Mouse (Mus musculus): ENCODE results near the gene Gpc4. TPM values are rescaled to one million over a fixed set of nuclear protein-coding genes. Genes with fewer than 3 reads are reported as not detected.

The Gpc4 gene
- total RNA-seq, 1 experiment, result 56.5 TPM

DNA sequence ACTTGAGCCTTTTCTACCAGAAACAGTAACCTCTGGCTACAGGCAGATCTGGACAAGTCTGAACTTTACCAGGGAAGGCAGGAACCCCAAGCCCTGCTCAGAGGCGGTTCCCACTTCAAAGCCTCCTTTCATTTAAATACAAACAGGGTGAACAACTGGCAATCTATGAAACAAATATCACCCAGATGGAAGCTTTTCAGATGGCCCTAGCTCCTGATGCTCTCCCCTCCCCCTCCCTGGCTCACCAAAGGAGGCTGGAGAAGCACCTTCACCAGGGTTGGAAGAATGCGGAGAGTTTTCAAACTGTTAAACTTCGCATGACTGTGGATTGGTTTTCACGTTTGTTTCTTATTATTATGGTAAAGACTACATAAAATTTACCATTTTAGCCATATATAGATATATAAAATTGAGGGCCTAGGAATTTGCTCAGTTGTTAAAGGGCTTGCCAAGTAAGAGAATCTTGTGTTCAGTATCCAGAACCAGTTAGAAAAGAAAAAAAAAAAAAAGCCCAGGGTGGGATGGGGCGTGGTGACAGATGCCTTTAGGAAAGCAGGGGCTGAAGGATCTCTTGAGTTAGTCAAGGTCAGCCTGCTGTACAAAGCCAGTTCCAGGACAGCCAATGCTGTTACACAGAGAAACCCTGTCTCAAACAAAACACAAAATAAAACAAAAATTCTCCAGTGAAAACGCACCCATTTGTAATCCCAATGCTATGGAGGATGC lies 2.6 kb upstream of the Gpc4 start:
- in situ Hi-C loops (cut with MboI; ENCODE audit: low sequenced_read_pairs in 2 of 2, unreplicated experiment in 2 of 2), result no loop called here
- no peak overlapping the region for H3K4me3 ChIP-seq (ENCODE audit: insufficient read depth in 1 of 2, low read depth in 1 of 2, low read length in 2 of 2, poor library complexity in 1 of 2, severe bottlenecking in 1 of 2)
- H3K27ac ChIP-seq (ENCODE audit: insufficient read depth, low read depth, low read length, poor library complexity, severe bottlenecking), result no peak overlapping the region
- TF ChIP-seq ZNF384 (IDR thresholded peaks at IDR 0.05; ENCODE audit: low read depth, low read length), result peak; percentile 92
- TF ChIP-seq ZC3H11A (IDR thresholded peaks at IDR 0.05; ENCODE audit: borderline replicate concordance, low read depth, low read length), result no peak
- no peak for TF ChIP-seq CHD2 (IDR thresholded peaks at IDR 0.05; ENCODE audit: low read depth, low read length)
- TF ChIP-seq HCFC1 (IDR thresholded peaks at IDR 0.05; ENCODE audit: borderline replicate concordance, insufficient read depth, low read length), result no peak
- TF ChIP-seq MAFK (IDR thresholded peaks at IDR 0.05; ENCODE audit: insufficient read depth, low read depth, low read length), result no peak
- peaks cover 3 to 4% of the 10 kb centered on the region in 2 experiments; a peak in 2 of 4 replicates for H3K4me1 ChIP-seq (ENCODE audit: control insufficient read depth in 2 of 2, insufficient read depth in 2 of 2, low read length in 2 of 2, poor library complexity in 1 of 2)
- H3K9ac ChIP-seq (ENCODE audit: insufficient read depth, low read depth, low read length, poor library complexity, severe bottlenecking), result no peak overlapping the region
- peak; percentile 65 for DNase-seq (ENCODE audit: low read depth, low spot score)
- H3K36me3 ChIP-seq (ENCODE audit: control insufficient read depth, insufficient read depth, low read length, poor library complexity, severe bottlenecking), result no peaks in the 10 kb centered on the region
- H3K9me3 ChIP-seq (ENCODE audit: control insufficient read depth, insufficient read depth, low read depth, low read length), result no peaks in the 10 kb centered on the region

- TF ChIP-seq HCFC1 (IDR thresholded peaks at IDR 0.05; ENCODE audit: borderline replicate concordance, insufficient read depth, low read length) (no peak), CHD2 (IDR thresholded peaks at IDR 0.05; ENCODE audit: low read depth, low read length) (no peak), ZNF384 (IDR thresholded peaks at IDR 0.05; ENCODE audit: low read depth, low read length) (no peak), ZC3H11A (IDR thresholded peaks at IDR 0.05; ENCODE audit: borderline replicate concordance, low read depth, low read length) (no peak), MAFK (IDR thresholded peaks at IDR 0.05; ENCODE audit: insufficient read depth, low read depth, low read length) (no peak)
- Histone ChIP-seq H3K9ac (ENCODE audit: insufficient read depth, low read depth, low read length, poor library complexity, severe bottlenecking) (no peak overlapping the region), H3K36me3 (ENCODE audit: control insufficient read depth, insufficient read depth, low read length, poor library complexity, severe bottlenecking) (no peaks in the 10 kb centered on the region; the same call in 1 of the 2 replicates), H3K9me3 (ENCODE audit: control insufficient read depth, insufficient read depth, low read depth, low read length) (no peaks in the 10 kb centered on the region), H3K27ac (ENCODE audit: insufficient read depth, low read depth, low read length, poor library complexity, severe bottlenecking) (no peak overlapping the region), H3K4me1 (ENCODE audit: control insufficient read depth in 2 of 2, insufficient read depth in 2 of 2, low read length in 2 of 2, poor library complexity in 1 of 2) (peaks cover 3 to 6% of the 10 kb centered on the region in 2 experiments; a peak in 2 of 4 replicates), H3K4me3 (ENCODE audit: insufficient read depth in 1 of 2, low read depth in 1 of 2, low read length in 2 of 2, poor library complexity in 1 of 2, severe bottlenecking in 1 of 2) (no peak overlapping the region; a peak in 1 of 4 replicates)
- no peak for DNase-seq (ENCODE audit: low read depth, low spot score)
- in situ Hi-C loops (cut with MboI; ENCODE audit: low sequenced_read_pairs in 2 of 2, unreplicated experiment in 2 of 2), result no loop called here
Observed at GRCm38 (mm10) chrX:52165555-52165938, 495 bp upstream of the Gpc4 start.

DNA sequence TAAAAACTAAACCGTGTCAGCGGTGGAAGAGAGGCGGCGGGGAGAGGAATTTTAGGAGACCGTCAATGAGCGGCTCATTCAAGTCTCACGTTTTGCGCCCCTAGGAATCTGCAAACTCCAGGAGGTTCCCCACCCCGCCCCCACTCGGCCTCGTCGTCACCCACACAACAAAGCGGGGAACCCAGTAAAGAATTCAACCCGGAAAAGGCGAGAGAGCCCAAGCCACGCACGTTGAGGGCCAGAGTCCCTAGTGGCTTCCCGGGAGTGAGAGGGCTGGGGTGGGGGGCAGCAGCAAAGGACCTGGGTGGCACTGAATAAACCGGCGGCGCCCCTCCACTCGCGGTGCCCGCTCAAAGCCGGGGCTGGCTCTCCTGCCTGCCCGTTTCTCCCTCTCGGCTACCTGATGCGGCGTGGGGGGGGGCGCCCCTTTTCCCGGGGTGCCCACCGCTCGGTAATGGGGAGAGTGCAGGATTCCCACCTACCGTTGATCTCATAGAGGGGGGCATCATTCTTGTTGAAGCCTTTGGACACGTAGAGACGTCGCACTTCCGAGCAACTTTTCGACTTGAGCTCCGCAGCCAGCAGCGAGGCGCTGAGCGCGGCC lies 816 bp downstream of the Gpc4 start:
- Histone ChIP-seq H3K9ac (ENCODE audit: insufficient read depth, low read depth, low read length, poor library complexity, severe bottlenecking) (peak overlapping the region; percentile 81), H3K27ac (ENCODE audit: insufficient read depth, low read depth, low read length, poor library complexity, severe bottlenecking) (no peak overlapping the region), H3K9me3 (ENCODE audit: control insufficient read depth, insufficient read depth, low read depth, low read length) (no peaks in the 10 kb centered on the region), H3K4me1 (ENCODE audit: control insufficient read depth in 2 of 2, insufficient read depth in 2 of 2, low read length in 2 of 2, poor library complexity in 1 of 2) (peaks cover 3 to 6% of the 10 kb centered on the region in 2 experiments; a peak in 2 of 4 replicates), H3K36me3 (ENCODE audit: control insufficient read depth, insufficient read depth, low read length, poor library complexity, severe bottlenecking) (no peaks in the 10 kb centered on the region; the same call in 1 of the 2 replicates), H3K4me3 (ENCODE audit: insufficient read depth in 1 of 2, low read depth in 1 of 2, low read length in 2 of 2, poor library complexity in 1 of 2, severe bottlenecking in 1 of 2) (peak overlapping the region; percentile 70 to 72)
- no peak for TF ChIP-seq MAFK (IDR thresholded peaks at IDR 0.05; ENCODE audit: insufficient read depth, low read depth, low read length)
- no peak for TF ChIP-seq HCFC1 (IDR thresholded peaks at IDR 0.05; ENCODE audit: borderline replicate concordance, insufficient read depth, low read length)
- TF ChIP-seq ZNF384 (IDR thresholded peaks at IDR 0.05; ENCODE audit: low read depth, low read length), result no peak
- no peak for TF ChIP-seq CHD2 (IDR thresholded peaks at IDR 0.05; ENCODE audit: low read depth, low read length)
- TF ChIP-seq ZC3H11A (IDR thresholded peaks at IDR 0.05; ENCODE audit: borderline replicate concordance, low read depth, low read length), result no peak
- no peak for DNase-seq (ENCODE audit: low read depth, low spot score)
- in situ Hi-C loops (cut with MboI; ENCODE audit: low sequenced_read_pairs in 2 of 2, unreplicated experiment in 2 of 2), result no loop called here

GRCm38 (mm10) chrX:52163418-52164133 lies 1.5 kb downstream of the Gpc4 start:
- no peak for DNase-seq (ENCODE audit: low read depth, low spot score)
- no peak overlapping the region for H3K27ac ChIP-seq (ENCODE audit: insufficient read depth, low read depth, low read length, poor library complexity, severe bottlenecking)
- peaks cover 2 to 6% of the 10 kb centered on the region in 2 experiments; a peak in 2 of 4 replicates for H3K4me1 ChIP-seq (ENCODE audit: control insufficient read depth in 2 of 2, insufficient read depth in 2 of 2, low read length in 2 of 2, poor library complexity in 1 of 2)
- no peaks in the 10 kb centered on the region for H3K9me3 ChIP-seq (ENCODE audit: control insufficient read depth, insufficient read depth, low read depth, low read length)
- in situ Hi-C loops (cut with MboI; ENCODE audit: low sequenced_read_pairs in 2 of 2, unreplicated experiment in 2 of 2), result no loop called here
- TF ChIP-seq ZNF384 (IDR thresholded peaks at IDR 0.05; ENCODE audit: low read depth, low read length), result no peak
- TF ChIP-seq HCFC1 (IDR thresholded peaks at IDR 0.05; ENCODE audit: borderline replicate concordance, insufficient read depth, low read length), result no peak
- no peak for TF ChIP-seq CHD2 (IDR thresholded peaks at IDR 0.05; ENCODE audit: low read depth, low read length)
- no peak for TF ChIP-seq MAFK (IDR thresholded peaks at IDR 0.05; ENCODE audit: insufficient read depth, low read depth, low read length)
- TF ChIP-seq ZC3H11A (IDR thresholded peaks at IDR 0.05; ENCODE audit: borderline replicate concordance, low read depth, low read length), result no peak
- no peaks in the 10 kb centered on the region; the same call in 1 of the 2 replicates for H3K36me3 ChIP-seq (ENCODE audit: control insufficient read depth, insufficient read depth, low read length, poor library complexity, severe bottlenecking)
- peak overlapping the region; percentile 70 to 72 for H3K4me3 ChIP-seq (ENCODE audit: insufficient read depth in 1 of 2, low read depth in 1 of 2, low read length in 2 of 2, poor library complexity in 1 of 2, severe bottlenecking in 1 of 2)
- H3K9ac ChIP-seq (ENCODE audit: insufficient read depth, low read depth, low read length, poor library complexity, severe bottlenecking), result peak overlapping the region; percentile 81
